Mouse (Mus musculus): ENCODE measurements at regions not wholly inside any gene's neighbourhood (a gene's known extent, or its start where the extent isn't known, plus 50 kb on each side); places are given as distances from the start of the nearest gene placed in this dataset.

- no peak for TF ChIP-seq CTCF (IDR thresholded peaks at IDR 0.05; ENCODE audit: extremely low read depth, insufficient read length, insufficient replicate concordance, low read depth, low read length)
- no peak for TF ChIP-seq POLR2A (IDR thresholded peaks at IDR 0.05; ENCODE audit: low read depth, low read length)
- H3K27ac ChIP-seq (ENCODE audit: insufficient read depth, low read depth, low read length) = no peak overlapping the region
Observed at GRCm38 (mm10) chr10:111694227-111695200, 188.4 kb downstream of the Phlda1 start.

GRCm38 (mm10) chr10:111695918-111696760 lies 190.1 kb downstream of the Phlda1 start:
- Histone ChIP-seq H3K4me3 (ENCODE audit: low read depth, low read length) (no peak overlapping the region), H3K27ac (ENCODE audit: insufficient read depth, low read depth, low read length) (no peak overlapping the region), H3K36me3 (ENCODE audit: control insufficient read depth, insufficient read depth, low read length) (no peaks in the 10 kb centered on the region), H3K27me3 (ENCODE audit: control insufficient read depth, insufficient read depth, low read length) (no peaks in the 10 kb centered on the region), H3K4me1 (ENCODE audit: control insufficient read depth, insufficient read depth, insufficient read length, low read length) (peaks cover 2% of the 10 kb centered on the region; the same call in 1 of the 2 replicates)
- TF ChIP-seq POLR2A (IDR thresholded peaks at IDR 0.05; ENCODE audit: low read depth, low read length) (no peak), CTCF (IDR thresholded peaks at IDR 0.05; ENCODE audit: extremely low read depth, insufficient read length, insufficient replicate concordance, low read depth, low read length) (no peak)
- WGBS = 76% methylated on average over 4 of the region's 4 CpGs

More at GRCm38 (mm10) chr10:111694227-111695200, 188.4 kb downstream of the Phlda1 start:
- WGBS = 63% methylated on average over 6 of the region's 6 CpGs
- H3K4me3 ChIP-seq (ENCODE audit: low read depth, low read length) = no peak overlapping the region
- H3K27me3 ChIP-seq (ENCODE audit: control insufficient read depth, insufficient read depth, low read length) = no peaks in the 10 kb centered on the region
- H3K36me3 ChIP-seq (ENCODE audit: control insufficient read depth, insufficient read depth, low read length) = no peaks in the 10 kb centered on the region
- H3K4me1 ChIP-seq (ENCODE audit: control insufficient read depth, insufficient read depth, insufficient read length, low read length) = peaks cover 2% of the 10 kb centered on the region; the same call in 1 of the 2 replicates

GRCm38 (mm10) chr10:111696987-111697386 lies 190.9 kb downstream of the Phlda1 start:
- Histone ChIP-seq H3K27me3 (ENCODE audit: control insufficient read depth, insufficient read depth, low read length) (no peaks in the 10 kb centered on the region), H3K36me3 (ENCODE audit: control insufficient read depth, insufficient read depth, low read length) (no peaks in the 10 kb centered on the region), H3K4me3 (ENCODE audit: low read depth, low read length) (no peak overlapping the region), H3K27ac (ENCODE audit: insufficient read depth, low read depth, low read length) (no peak overlapping the region), H3K4me1 (ENCODE audit: control insufficient read depth, insufficient read depth, insufficient read length, low read length) (peaks cover 2% of the 10 kb centered on the region; the same call in 1 of the 2 replicates)
- no peak for TF ChIP-seq POLR2A (IDR thresholded peaks at IDR 0.05; ENCODE audit: low read depth, low read length)
- no peak for TF ChIP-seq CTCF (IDR thresholded peaks at IDR 0.05; ENCODE audit: extremely low read depth, insufficient read length, insufficient replicate concordance, low read depth, low read length)
- WGBS = 58% methylated on average over 2 of the region's 2 CpGs

GRCm38 (mm10) chr10:111699557-111700508 lies 193.7 kb downstream of the Phlda1 start:
- TF ChIP-seq POLR2A (IDR thresholded peaks at IDR 0.05; ENCODE audit: low read depth, low read length) (no peak), CTCF (IDR thresholded peaks at IDR 0.05; ENCODE audit: extremely low read depth, insufficient read length, insufficient replicate concordance, low read depth, low read length) (no peak)
- Histone ChIP-seq H3K36me3 (ENCODE audit: control insufficient read depth, insufficient read depth, low read length) (no peaks in the 10 kb centered on the region), H3K4me3 (ENCODE audit: low read depth, low read length) (no peak overlapping the region), H3K4me1 (ENCODE audit: control insufficient read depth, insufficient read depth, insufficient read length, low read length) (peaks cover 2% of the 10 kb centered on the region; the same call in 1 of the 2 replicates), H3K27ac (ENCODE audit: insufficient read depth, low read depth, low read length) (no peak overlapping the region), H3K27me3 (ENCODE audit: control insufficient read depth, insufficient read depth, low read length) (no peaks in the 10 kb centered on the region)
- WGBS = 85% methylated on average over 16 of the region's 16 CpGs

GRCm38 (mm10) chr10:111700570-111700969 lies 194.5 kb downstream of the Phlda1 start:
- no peak for TF ChIP-seq POLR2A (IDR thresholded peaks at IDR 0.05; ENCODE audit: low read depth, low read length)
- TF ChIP-seq CTCF (IDR thresholded peaks at IDR 0.05; ENCODE audit: extremely low read depth, insufficient read length, insufficient replicate concordance, low read depth, low read length) = no peak
- WGBS = 90% methylated on average over 3 of the region's 3 CpGs
- Histone ChIP-seq H3K36me3 (ENCODE audit: control insufficient read depth, insufficient read depth, low read length) (no peaks in the 10 kb centered on the region), H3K4me3 (ENCODE audit: low read depth, low read length) (no peak overlapping the region), H3K27me3 (ENCODE audit: control insufficient read depth, insufficient read depth, low read length) (no peaks in the 10 kb centered on the region), H3K4me1 (ENCODE audit: control insufficient read depth, insufficient read depth, insufficient read length, low read length) (peaks cover 2% of the 10 kb centered on the region; the same call in 1 of the 2 replicates), H3K27ac (ENCODE audit: insufficient read depth, low read depth, low read length) (no peak overlapping the region)

- 76% methylated on average over 4 of the region's 4 CpGs for WGBS
- H3K36me3 ChIP-seq (ENCODE audit: control insufficient read depth, insufficient read depth, low read length) = no peaks in the 10 kb centered on the region
- H3K27me3 ChIP-seq (ENCODE audit: control insufficient read depth, insufficient read depth, low read length) = no peaks in the 10 kb centered on the region
- no peak overlapping the region for H3K27ac ChIP-seq (ENCODE audit: insufficient read depth, low read depth, low read length)
- TF ChIP-seq POLR2A (IDR thresholded peaks at IDR 0.05; ENCODE audit: low read depth, low read length) (no peak), CTCF (IDR thresholded peaks at IDR 0.05; ENCODE audit: extremely low read depth, insufficient read length, insufficient replicate concordance, low read depth, low read length) (no peak)
- peaks cover 2% of the 10 kb centered on the region; the same call in 1 of the 2 replicates for H3K4me1 ChIP-seq (ENCODE audit: control insufficient read depth, insufficient read depth, insufficient read length, low read length)
- no peak overlapping the region for H3K4me3 ChIP-seq (ENCODE audit: low read depth, low read length)
Observed at GRCm38 (mm10) chr10:111701138-111701537, 195.1 kb downstream of the Phlda1 start.

Measured in small intestine, adult 2 months (tissue).